Comparison of ENCODE assay signal across 25 mouse cellular contexts in genomic region chrX:129407778-129408177, GRCm38 (mm10).
"Had no signal": no experiment of that assay in that cellular context is flagged by ENCODE, and none has a peak within 500 bp of the region (broad histone marks: within the 10 kb centered on the region; RNA-seq: fewer than 3 reads in every experiment).

No protein-coding gene starts in this region.

- H3K9ac ChIP-seq: embryonic facial prominence, embryonic 12.5 days; embryonic facial prominence, embryonic 13.5 days; embryonic facial prominence, embryonic 15.5 days; forebrain, embryonic 12.5 days; forebrain, embryonic 13.5 days; forebrain, embryonic 15.5 days; forebrain, postnatal 0 days had no signal

- H3K27me3 ChIP-seq: embryonic facial prominence, embryonic 12.5 days; embryonic facial prominence, embryonic 13.5 days; embryonic facial prominence, embryonic 15.5 days; forebrain, embryonic 12.5 days; forebrain, embryonic 13.5 days; forebrain, embryonic 15.5 days had no signal

- H3K27ac ChIP-seq: embryonic facial prominence, embryonic 10.5 days; embryonic facial prominence, embryonic 12.5 days; embryonic facial prominence, embryonic 13.5 days; embryonic facial prominence, embryonic 15.5 days; forebrain, embryonic 10.5 days; forebrain, embryonic 12.5 days; forebrain, embryonic 13.5 days; forebrain, embryonic 15.5 days; gastrocnemius, adult 2 months; heart, adult 2 months had no signal

- H3K36me3 ChIP-seq: embryonic facial prominence, embryonic 10.5 days; embryonic facial prominence, embryonic 12.5 days; embryonic facial prominence, embryonic 13.5 days; embryonic facial prominence, embryonic 15.5 days; forebrain, embryonic 10.5 days; forebrain, embryonic 12.5 days; forebrain, embryonic 15.5 days had no signal

- DNase-seq: cerebellum, adult 9-10 months; cerebellum, adult 9-11 months; cerebellum, postnatal 10 days; cerebellum, postnatal 14 days; cerebellum, postnatal 25 days; cerebellum, postnatal 36 days; embryo, embryonic 11 days; forebrain, postnatal 0 days; gastrocnemius, adult 2 months; gastrocnemius, postnatal 10 days; gastrocnemius, postnatal 14 days; gastrocnemius, postnatal 25 days; gastrocnemius, postnatal 36 days; heart, adult 11 months; heart, adult 18-20 months; heart, adult 2 months had no signal

- H3K4me1 ChIP-seq: embryonic facial prominence, embryonic 10.5 days; embryonic facial prominence, embryonic 12.5 days; embryonic facial prominence, embryonic 13.5 days; embryonic facial prominence, embryonic 15.5 days; forebrain, embryonic 10.5 days; forebrain, embryonic 12.5 days; forebrain, embryonic 13.5 days; forebrain, embryonic 15.5 days had no signal

- H3K9me3 ChIP-seq: embryonic facial prominence, embryonic 10.5 days; embryonic facial prominence, embryonic 12.5 days; embryonic facial prominence, embryonic 13.5 days; embryonic facial prominence, embryonic 15.5 days; forebrain, embryonic 10.5 days; forebrain, embryonic 12.5 days; forebrain, embryonic 13.5 days; forebrain, embryonic 15.5 days had no signal

- H3K4me3 ChIP-seq: embryonic facial prominence, embryonic 10.5 days; embryonic facial prominence, embryonic 12.5 days; embryonic facial prominence, embryonic 13.5 days; embryonic facial prominence, embryonic 15.5 days; erythroblast, embryonic 14.5 days; forebrain, embryonic 10.5 days; forebrain, embryonic 12.5 days; forebrain, embryonic 13.5 days; forebrain, embryonic 15.5 days; gastrocnemius, adult 2 months; heart, adult 2 months had no signal
